Mouse (Mus musculus) heart, embryonic 11.5 days (tissue): ENCODE measurements around the gene Syt2. TPM values are rescaled to one million over a fixed set of nuclear protein-coding genes. Genes with fewer than 3 reads are reported as not detected.

Experiments
- ATAC-seq: fragments of 200-750 bp; cut with Nextera tagmentation; replicated peaks from 2 replicates; pipeline ENCODE4 v1.8.0; 2017; ENCODE audit warnings: moderate library complexity; ENCODE audit not compliant: insufficient number of reproducible peaks, low FRiP score, low TSS enrichment
- H3K27ac ChIP-seq: fragments of 300-500 bp; sonication (generic); 2 replicates; pipeline ENCODE4 v1.5.1; 2014; ENCODE audit warnings: mild to moderate bottlenecking, low read depth, low read length
- H3K27me3 ChIP-seq: fragments of 300-500 bp; sonication (generic); 2 replicates; pipeline ENCODE4 v1.6.1; 2014; ENCODE audit warnings: mild to moderate bottlenecking, low read length, mixed read lengths; ENCODE audit not compliant: control insufficient read depth, insufficient read depth
- H3K36me3 ChIP-seq: fragments of 300-500 bp; sonication (generic); 2 replicates; pipeline ENCODE4 v1.6.1; 2014; ENCODE audit warnings: mild to moderate bottlenecking, low read length, moderate library complexity, mixed read lengths; ENCODE audit not compliant: control insufficient read depth, insufficient read depth
- H3K4me1 ChIP-seq: fragments of 300-500 bp; sonication (generic); 2 replicates; pipeline ENCODE4 v1.6.1; 2014; ENCODE audit warnings: low read length; ENCODE audit not compliant: control insufficient read depth, insufficient read depth
- H3K4me2 ChIP-seq: fragments of 300-500 bp; sonication (generic); 2 replicates; pipeline ENCODE4 v1.6.1; 2014; ENCODE audit warnings: mild to moderate bottlenecking, moderate library complexity
- H3K4me3 ChIP-seq: fragments of 300-500 bp; sonication (generic); 2 replicates; pipeline ENCODE4 v1.5.1; 2014; ENCODE audit warnings: low read depth, low read length
- H3K9ac ChIP-seq: fragments of 300-500 bp; sonication (generic); 2 replicates; pipeline ENCODE4 v1.6.1; 2014; ENCODE audit warnings: mild to moderate bottlenecking, low read depth, low read length, moderate library complexity
- H3K9me3 ChIP-seq: fragments of 300-500 bp; sonication (generic); replicated peaks from 2 replicates; pipeline ENCODE4 v1.6.1; 2016; ENCODE audit warnings: low read length; ENCODE audit not compliant: control insufficient read depth
- WGBS: fragments of 180-500 bp; shearing (Covaris S2); extraction: QIAGEN DNeasy Blood & Tissue Kit; methylation state at CpG from one replicate; pipeline ENCODE4 v1.1.7; 2014; ENCODE audit not compliant: insufficient replicate concordance; 5-methylcytosine and 5-hydroxymethylcytosine counted together
- polyA plus RNA-seq: library from polyadenylated mRNA; unstranded; fragments of >200 nt; fragmentation: Nextera tagmentation; extraction: Ambion mirVana; gene quantifications from 2 replicates; pipeline ENCODE4 v1.2.1, GENCODE M21; 2014

Gene Syt2
- polyA plus RNA-seq, 1 experiment from 2014 or later: 0.79 TPM

DNA sequence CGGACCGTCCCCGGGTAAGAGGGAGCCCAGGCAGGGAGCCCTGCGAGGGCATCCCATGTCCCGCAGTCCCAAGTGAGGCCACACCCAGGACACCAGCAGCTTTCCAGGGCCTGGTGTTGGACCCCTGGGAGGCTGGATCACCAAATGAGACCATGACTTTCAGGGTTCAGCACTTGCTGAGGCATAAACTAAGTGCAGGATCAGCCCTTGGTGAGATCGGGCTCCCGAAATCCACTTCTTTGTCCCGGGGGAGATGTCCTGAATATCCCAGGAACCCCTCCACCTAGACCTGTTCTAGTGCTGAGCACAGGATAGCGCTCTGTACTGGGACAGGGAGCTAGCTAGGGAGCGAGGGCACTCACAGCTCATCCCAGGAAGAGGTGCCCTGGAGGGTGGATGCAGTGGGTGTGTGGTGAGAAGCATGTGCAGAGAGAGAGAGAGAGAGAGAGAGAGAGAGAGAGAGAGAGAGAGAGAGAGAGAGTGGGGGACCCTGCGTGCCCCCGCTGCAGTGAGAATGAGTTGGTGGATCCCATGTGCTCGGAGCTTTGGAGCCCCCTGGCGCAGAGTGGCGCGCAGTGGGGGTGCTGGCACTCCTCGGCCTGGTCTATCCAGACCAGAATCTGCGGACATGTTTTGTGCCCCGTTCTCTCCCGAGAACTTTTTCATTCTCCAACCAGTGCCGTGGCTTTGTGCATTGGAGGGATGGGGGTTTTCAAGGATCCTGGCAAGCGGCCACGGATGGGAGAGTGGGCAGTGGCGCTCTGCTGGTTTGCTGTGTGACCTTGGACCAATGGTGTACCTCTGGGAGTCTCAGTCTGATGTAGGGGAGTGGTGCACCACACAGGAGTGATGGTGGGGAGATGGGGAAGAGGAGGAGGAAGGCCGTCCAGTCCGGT lies 63.2 kb downstream of the Syt2 start:
- H3K27me3 ChIP-seq: peaks cover 85% of the 10 kb centered on the region
- H3K4me3 ChIP-seq: peak overlapping the region; percentile 52
- H3K27ac ChIP-seq: no peak overlapping the region
- ATAC-seq: no peak
- peaks cover 13% of the 10 kb centered on the region for H3K4me1 ChIP-seq
- H3K9ac ChIP-seq: peak overlapping the region; percentile 52; the same call in 1 of the 2 replicates
- WGBS: 16% methylated on average over 26 of the region's 26 CpGs
- H3K9me3 ChIP-seq: no peaks in the 10 kb centered on the region
- H3K36me3 ChIP-seq: no peaks in the 10 kb centered on the region
- H3K4me2 ChIP-seq: peak overlapping the region; percentile 97

DNA sequence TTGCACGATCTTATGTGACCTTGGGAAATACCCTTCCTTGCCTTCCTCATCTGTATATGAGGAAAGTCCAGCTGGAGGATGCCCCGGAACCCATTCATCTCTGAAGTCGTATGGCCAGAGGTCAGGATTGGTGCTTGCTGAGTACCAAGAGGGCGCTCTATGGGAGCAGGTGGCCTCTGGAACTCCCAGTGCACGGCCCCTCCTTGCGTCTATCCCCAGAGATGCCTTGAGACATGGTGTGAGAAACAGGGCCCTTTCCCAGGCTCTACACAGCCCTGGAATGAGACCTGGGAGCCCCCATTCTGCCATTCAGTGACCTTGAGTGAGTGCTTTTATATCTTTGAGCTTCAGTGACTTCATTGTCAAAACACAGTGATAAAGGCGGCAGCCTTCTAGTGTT lies 64.6 kb downstream of the Syt2 start:
- ATAC-seq: no peak
- WGBS: 61% methylated on average over 7 of the region's 7 CpGs
- Histone ChIP-seq H3K36me3 (no peaks in the 10 kb centered on the region), H3K9ac (no peak overlapping the region), H3K4me1 (peaks cover 13% of the 10 kb centered on the region), H3K4me3 (no peak overlapping the region), H3K4me2 (no peak overlapping the region), H3K27ac (no peak overlapping the region), H3K9me3 (no peaks in the 10 kb centered on the region), H3K27me3 (peaks cover 75% of the 10 kb centered on the region)

- no peak overlapping the region for H3K9ac ChIP-seq
- no peak for ATAC-seq
- no peak overlapping the region for H3K27ac ChIP-seq
- H3K36me3 ChIP-seq: no peaks in the 10 kb centered on the region
- H3K4me3 ChIP-seq: no peak overlapping the region
- H3K4me1 ChIP-seq: peaks cover 13% of the 10 kb centered on the region
- WGBS: 67% methylated on average over 5 of the region's 5 CpGs
- H3K9me3 ChIP-seq: no peaks in the 10 kb centered on the region
- peaks cover 70% of the 10 kb centered on the region for H3K27me3 ChIP-seq
- H3K4me2 ChIP-seq: no peak overlapping the region
Observed at GRCm38 (mm10) chr1:134711653-134712052, 65.2 kb downstream of the Syt2 start.

- no peaks in the 10 kb centered on the region for H3K9me3 ChIP-seq
- no peak overlapping the region for H3K4me2 ChIP-seq
- H3K9ac ChIP-seq: no peak overlapping the region
- ATAC-seq: no peak
- no peak overlapping the region for H3K27ac ChIP-seq
- H3K27me3 ChIP-seq: peaks cover 59% of the 10 kb centered on the region
- peaks cover 13% of the 10 kb centered on the region for H3K4me1 ChIP-seq
- H3K4me3 ChIP-seq: no peak overlapping the region
- WGBS: 78% methylated on average over 9 of the region's 9 CpGs
- H3K36me3 ChIP-seq: no peaks in the 10 kb centered on the region
Observed at GRCm38 (mm10) chr1:134712781-134713299, 66.4 kb downstream of the Syt2 start.

- Histone ChIP-seq H3K4me1 (peaks cover 13% of the 10 kb centered on the region), H3K27me3 (peaks cover 53% of the 10 kb centered on the region), H3K27ac (no peak overlapping the region), H3K9me3 (no peaks in the 10 kb centered on the region), H3K4me2 (no peak overlapping the region), H3K9ac (no peak overlapping the region), H3K36me3 (no peaks in the 10 kb centered on the region), H3K4me3 (no peak overlapping the region)
- 30% methylated on average over 11 of the region's 11 CpGs for WGBS
- no peak for ATAC-seq
Observed at GRCm38 (mm10) chr1:134713421-134713969, 67.0 kb downstream of the Syt2 start.

DNA sequence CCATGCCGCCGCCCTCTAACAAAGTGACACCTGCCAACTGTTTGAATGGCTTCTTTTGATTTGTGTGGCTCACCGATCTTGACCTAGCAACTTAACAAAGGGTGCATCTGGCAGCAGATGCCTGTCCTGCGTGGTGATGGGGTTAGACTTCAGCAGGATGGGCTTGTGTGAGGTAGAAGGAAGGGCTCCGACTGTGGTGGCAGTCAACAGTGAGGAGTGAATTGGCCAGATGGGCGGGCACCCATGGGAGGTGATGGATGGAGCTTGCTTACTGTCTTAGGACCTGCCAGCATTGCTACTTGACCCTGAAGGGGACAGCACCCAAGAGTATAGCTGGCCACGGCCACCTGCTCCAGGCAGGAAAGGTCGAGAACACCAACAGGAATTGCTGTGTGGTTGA lies 67.7 kb downstream of the Syt2 start:
- H3K27me3 ChIP-seq: peaks cover 46% of the 10 kb centered on the region
- H3K27ac ChIP-seq: no peak overlapping the region

GRCm38 (mm10) chr1:134715092-134715491 lies 68.6 kb downstream of the Syt2 start:
- ATAC-seq: no peak
- H3K27me3 ChIP-seq: peaks cover 37% of the 10 kb centered on the region
- no peaks in the 10 kb centered on the region for H3K4me1 ChIP-seq
- H3K27ac ChIP-seq: no peak overlapping the region
- H3K9ac ChIP-seq: no peak overlapping the region
- H3K9me3 ChIP-seq: no peaks in the 10 kb centered on the region
- H3K4me2 ChIP-seq: no peak overlapping the region
- WGBS: 60% methylated on average over 5 of the region's 5 CpGs
- no peak overlapping the region for H3K4me3 ChIP-seq
- no peaks in the 10 kb centered on the region for H3K36me3 ChIP-seq

More for the DNA sequence above, 67.7 kb downstream of the Syt2 start:
- Histone ChIP-seq H3K4me3 (no peak overlapping the region), H3K4me1 (peaks cover 7% of the 10 kb centered on the region), H3K9me3 (no peaks in the 10 kb centered on the region), H3K4me2 (no peak overlapping the region), H3K36me3 (no peaks in the 10 kb centered on the region), H3K9ac (no peak overlapping the region)
- 68% methylated on average over 8 of the region's 8 CpGs for WGBS
- ATAC-seq: no peak

GRCm38 (mm10) chr1:134719718-134720304 lies 73.3 kb downstream of the Syt2 start:
- 64% methylated on average over 12 of the region's 12 CpGs for WGBS
- Histone ChIP-seq H3K27ac (no peak overlapping the region), H3K9ac (no peak overlapping the region), H3K9me3 (no peaks in the 10 kb centered on the region), H3K27me3 (peaks cover 8% of the 10 kb centered on the region; the same call in 1 of the 2 replicates), H3K36me3 (no peaks in the 10 kb centered on the region), H3K4me2 (no peak overlapping the region), H3K4me3 (no peak overlapping the region), H3K4me1 (no peaks in the 10 kb centered on the region)
- ATAC-seq: no peak
